Mouse (Mus musculus) cerebellum, adult 9-11 months (tissue): Measurements from ENCODE around the gene Sez6l.
A peak's percentile ranks its signal among the peaks of the same experiment; 100 is the strongest.

Experiments
- DNase-seq: peaks from one replicate; pipeline ENCODE4 v3.0.0; 2022

Gene Sez6l

GRCm38 (mm10) chr5:112532894-112533293, 44.1 kb downstream of the Sez6l start:
- peak; percentile 86 for DNase-seq

DNA sequence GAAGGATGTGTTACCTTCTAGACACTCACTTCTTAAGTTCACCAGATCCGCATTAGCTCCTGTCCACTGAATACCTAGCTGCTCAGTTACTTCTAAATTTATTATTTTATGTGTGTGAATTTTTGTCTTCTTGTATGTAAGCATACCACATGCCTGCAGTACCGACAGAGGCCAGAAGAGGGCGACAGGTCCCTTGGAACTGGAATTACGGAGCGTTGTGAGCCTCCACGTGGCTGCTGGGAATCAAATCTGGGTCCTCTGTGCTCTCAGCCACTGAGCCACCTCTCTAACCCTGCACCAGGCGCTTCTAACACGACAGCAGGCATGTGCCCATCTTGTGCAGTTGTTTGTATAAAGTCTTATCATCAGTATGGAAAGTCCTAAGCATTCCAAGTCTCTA, 44.8 kb downstream of the Sez6l start:
- peak; percentile 49 for DNase-seq

- no peak for DNase-seq
Observed at GRCm38 (mm10) chr5:112531111-112531510, 45.9 kb downstream of the Sez6l start.

DNA sequence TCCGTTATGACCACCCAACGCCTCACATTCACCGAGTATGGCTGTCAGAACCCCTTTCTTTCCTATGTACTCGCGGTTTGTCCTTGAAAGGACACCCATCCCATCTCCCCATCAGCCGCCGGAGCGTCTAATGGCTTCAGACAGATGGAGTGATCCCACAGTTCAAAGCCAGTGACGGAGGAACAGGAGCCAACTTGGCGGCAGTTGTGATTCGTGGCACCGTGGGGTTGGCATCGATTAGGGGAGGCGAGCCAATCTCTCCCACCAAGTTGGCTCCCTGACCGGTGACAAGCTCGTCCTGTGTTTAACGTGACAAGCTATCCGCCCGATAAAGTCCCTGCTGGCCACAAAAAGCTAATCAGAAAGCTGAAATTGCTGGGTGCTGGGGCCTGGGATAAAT, 50.0 kb downstream of the Sez6l start:
- DNase-seq, result peak; percentile 82

DNA sequence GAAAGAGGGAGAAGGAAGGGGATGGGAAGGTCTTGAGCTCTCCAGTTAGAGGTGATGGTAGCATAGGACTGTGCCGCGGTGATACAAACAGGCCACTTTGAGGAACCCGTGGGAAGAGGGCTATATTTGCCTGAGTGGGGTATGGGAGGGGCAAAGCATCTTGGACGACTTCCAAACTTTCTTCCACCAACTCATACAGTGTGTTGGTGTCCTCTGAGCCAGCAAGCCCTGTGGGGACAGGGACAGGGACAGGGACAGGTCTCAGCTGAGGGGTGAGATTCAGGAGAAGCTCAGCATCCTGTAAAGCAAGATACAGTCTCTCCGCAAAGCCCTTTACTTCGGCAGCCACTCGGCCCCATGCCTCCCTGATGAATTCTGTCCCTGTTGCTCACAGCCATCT, 50.5 kb downstream of the Sez6l start:
- DNase-seq, result peak; percentile 48

DNA sequence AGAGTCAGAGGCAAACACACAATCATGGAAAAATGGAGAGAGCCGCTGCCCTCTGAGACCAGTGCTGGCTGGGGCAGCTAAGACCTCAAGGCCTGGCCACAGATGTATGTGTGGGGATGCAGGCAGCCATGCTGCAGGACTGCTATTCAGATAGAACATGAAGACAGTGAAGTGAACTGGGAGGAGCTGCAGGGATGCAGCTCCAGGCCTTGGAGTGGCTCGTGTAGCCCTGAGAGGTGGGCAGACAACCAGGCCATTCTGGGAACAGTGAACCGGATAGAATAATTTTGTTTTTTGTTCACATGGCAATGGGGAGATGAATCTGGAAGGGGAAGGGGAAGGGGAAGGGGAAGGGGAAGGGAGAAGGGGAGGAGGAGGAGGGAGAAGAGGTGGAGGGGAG, 51.0 kb downstream of the Sez6l start:
- DNase-seq, result no peak

DNA sequence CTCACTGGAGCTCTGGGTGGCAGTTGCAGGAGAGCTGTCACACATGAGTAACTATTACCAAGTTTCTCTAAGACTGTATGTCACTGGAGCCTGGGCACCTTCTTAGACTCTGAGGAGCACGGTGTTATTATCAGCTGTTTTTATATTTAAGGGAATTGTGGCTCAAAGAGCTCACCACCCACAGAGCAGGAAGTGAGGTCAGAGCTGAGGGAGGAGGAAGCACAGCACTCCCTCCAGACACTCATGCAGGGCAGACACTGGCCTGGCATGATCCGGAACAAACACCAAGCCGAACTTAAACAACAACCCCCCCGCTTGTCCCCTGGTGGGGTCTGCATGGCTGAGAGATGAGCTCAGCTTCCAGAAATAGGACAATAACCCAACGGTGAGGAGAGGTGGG, 51.7 kb downstream of the Sez6l start:
- DNase-seq, result no peak

DNA sequence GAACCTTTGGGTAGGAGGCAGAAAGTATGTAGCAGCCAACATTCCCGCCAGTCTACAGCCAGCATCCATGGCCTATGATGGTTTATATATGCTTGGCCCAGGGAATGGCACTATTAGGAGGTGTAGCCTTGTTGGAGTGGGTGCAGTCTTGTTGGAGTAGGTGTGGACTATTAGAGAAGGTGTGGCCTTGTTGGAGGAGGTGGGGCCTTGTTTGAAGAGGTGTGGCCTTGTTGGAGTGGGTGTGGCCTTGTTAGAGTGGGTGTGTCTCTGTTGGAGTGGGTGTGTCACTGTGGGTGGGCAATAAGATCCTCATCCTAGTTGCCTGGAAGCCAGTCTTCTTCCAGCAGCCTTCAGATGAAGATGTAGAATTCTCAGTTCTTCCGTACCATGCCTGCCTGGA, 53.2 kb downstream of the Sez6l start:
- DNase-seq, result no peak

- no peak for DNase-seq
Observed at GRCm38 (mm10) chr5:112523331-112523730, 53.7 kb downstream of the Sez6l start.

GRCm38 (mm10) chr5:112521703-112522527, 55.1 kb downstream of the Sez6l start:
- DNase-seq, result peak; percentile 63

- no peak for DNase-seq
Observed at GRCm38 (mm10) chr5:112520826-112521702, 55.9 kb downstream of the Sez6l start.

DNA sequence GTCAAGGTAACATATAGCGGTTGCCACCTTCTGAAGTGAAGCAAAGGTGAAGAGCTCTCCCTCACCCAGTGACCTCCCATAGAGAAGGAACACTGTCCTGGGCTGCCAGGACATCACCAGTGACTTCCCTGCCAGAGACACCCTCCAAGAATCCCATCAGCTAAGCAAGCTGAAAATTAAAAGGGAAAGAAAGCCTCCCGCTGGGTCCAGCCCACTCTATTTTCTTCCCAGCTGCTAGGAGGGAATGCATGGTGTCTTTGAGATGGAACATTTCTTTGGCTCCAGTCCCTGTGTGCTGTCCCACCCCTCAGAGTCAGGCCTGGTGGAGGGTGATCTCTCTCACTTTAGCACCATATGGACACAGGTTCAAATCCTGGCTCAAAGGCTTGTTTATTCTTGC, 58.2 kb downstream of the Sez6l start:
- no peak for DNase-seq

- no peak for DNase-seq
Observed at GRCm38 (mm10) chr5:112517454-112517853, 59.5 kb downstream of the Sez6l start.

GRCm38 (mm10) chr5:112516527-112516926, 60.5 kb downstream of the Sez6l start:
- no peak for DNase-seq

GRCm38 (mm10) chr5:112510351-112510750, 66.6 kb downstream of the Sez6l start:
- DNase-seq, result no peak

DNA sequence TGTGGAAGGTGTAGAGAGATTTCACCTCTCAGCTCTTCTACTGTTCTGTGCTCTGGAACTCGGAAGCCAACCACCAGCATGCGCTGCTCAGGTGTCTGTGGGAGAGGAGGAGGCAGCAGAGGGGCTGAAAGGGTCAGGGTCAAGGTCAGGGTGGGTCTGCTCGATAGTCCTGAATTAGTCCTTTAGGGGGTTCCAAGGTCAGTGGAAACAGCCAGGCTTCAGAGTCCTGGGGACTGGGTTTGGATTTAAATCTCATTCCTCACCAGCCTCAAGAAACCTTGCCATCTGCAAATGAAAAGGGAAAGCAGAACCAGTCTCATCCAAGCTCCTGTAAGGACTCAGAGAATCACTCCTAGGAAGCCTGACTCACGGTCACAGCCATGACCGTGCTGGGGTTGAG, 67.1 kb downstream of the Sez6l start:
- no peak for DNase-seq

DNA sequence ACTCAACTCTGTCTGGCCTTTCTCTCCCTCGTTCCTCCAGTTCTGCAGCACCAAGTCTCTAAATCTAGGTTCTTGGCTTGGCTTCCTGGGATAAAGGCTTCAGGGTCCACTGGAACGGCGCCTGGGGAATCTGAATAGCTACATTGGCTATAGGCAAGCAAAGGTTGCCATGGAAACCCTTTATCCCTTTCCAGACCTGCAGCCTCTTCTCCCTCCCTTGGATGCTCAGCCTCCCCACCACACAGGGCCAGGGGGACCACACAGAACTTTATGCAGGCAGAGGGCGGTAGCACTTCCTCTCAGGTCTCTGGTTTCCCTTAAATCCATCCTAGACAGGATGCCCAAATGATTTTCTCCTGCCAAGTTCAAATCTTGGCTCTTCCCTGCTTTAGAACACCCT, 71.4 kb downstream of the Sez6l start:
- DNase-seq, result no peak

DNA sequence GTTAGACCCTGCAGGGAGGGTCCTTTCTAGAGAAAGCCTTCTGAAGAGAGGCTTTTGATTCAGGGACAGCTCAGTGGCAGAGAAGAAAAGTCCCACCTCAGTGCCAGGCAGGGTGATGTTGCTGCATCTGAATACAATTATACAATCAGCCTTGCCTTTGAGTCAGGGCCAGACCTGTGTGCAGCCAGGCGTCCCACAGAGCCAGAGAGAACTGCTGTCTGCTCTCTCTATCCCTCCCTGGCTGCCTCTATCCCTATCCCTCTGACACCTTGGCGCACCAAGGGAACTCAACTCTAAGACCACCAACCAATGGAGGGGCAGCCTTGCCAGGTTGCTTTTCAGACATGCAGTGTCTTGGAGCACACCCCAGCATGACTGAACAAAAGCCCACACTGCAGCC, 75.6 kb downstream of the Sez6l start:
- peak; percentile 73 for DNase-seq

DNA sequence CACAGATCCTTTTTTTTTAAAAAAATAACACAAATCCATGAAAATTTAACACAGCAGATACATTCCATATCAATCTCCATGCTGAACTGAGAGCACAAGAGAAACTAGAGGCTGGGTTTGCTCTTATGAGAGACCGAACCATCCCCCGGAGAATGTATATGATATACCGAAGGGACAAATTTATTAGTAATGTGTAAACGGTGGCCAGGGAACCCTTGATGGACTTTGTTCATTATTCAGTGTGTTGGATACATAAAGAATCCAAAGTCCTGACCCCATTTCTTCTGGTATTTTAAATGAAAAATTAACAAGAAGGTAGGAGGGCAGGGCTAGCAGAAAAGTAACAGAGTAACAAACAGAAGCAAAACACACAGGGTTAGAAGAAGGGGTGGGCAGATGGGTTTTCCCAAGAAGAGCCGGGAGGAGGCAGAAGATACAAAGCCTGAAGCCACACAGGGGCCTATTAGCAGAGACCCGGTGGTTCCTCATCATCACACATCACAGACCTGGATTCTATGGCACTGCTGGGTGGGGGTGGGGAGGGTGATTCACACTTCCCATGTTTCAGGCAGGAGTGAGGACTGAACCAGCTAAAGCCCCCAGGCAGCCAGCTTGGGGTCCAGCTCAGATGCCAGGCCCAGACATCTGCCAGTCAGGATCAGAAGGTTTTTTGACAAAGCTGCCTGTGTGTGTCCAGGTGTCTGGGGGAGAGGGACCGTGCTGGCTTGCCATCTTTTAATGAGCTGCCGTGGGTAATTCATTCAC, 76.9 kb downstream of the Sez6l start:
- no peak for DNase-seq

DNA sequence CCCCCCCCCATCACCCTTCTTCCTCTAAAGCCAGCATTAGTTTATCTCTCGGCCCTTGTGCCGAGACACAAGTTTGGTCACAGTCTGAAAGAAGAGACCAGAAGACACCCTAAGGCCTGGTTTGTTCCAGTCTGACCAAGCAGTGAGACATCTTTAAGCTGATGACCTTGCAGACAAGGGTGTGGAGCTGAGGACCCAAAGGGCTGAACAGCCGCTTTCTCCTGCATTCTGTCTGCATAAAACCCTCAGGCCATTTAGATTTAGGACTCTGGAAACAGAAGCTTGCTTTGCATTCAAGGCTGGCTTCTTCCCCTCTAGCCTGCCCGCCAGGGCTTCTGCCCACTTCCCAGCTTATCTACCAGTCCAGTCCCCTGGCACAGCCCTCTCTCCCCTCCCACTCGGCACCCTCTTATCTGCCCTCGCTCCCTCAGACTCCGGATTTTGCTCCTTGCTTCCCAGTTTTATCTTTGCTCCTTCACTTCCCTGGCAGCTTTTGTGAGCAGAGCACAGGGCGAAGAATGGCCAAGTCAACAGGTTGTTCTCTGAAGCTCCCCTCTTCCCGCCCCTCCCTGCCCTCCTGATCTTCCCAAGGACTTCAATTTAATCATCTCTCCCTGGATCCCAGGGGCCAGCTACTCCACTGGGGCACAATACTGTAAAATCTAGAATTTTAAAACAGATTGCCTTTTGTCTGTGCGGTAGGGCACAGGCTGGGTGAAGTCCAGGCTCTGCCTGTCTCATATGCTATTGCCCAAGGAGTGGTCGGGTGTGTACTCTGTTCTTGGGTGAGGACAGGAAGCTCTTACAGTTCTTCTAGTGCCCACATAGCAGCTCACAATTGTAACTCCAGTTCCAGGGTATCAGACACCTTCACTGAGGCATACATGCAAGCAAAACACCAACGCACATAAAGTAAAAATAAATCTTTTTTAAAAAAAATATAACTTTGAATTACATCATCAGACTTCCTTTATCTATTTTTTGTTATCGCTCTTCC, 77.8 kb downstream of the Sez6l start:
- no peak for DNase-seq

GRCm38 (mm10) chr5:112496753-112497369, 80.1 kb downstream of the Sez6l start:
- peak; percentile 68 for DNase-seq

DNA sequence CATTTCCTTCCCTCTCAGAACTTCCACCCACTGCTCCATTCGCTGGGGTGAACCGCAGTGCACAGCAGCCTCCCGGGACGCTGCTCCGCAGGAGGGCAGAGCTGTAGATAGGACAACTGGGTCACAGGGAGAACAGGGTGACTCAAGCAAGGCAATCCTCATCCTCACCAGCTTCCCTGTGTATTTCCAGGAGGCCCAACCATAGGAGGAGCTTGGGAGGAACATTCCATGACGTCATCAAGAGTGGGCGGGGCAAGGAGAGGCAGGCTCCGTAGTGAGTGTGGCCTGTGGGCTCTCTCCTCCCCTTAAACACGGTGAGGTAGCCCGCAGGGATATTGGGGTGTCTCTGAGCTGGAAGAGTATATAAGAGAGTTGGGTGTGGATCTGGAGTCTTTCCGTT, 83.5 kb downstream of the Sez6l start:
- peak; percentile 57 for DNase-seq
